Mouse (Mus musculus) gastrocnemius, postnatal 36 days (tissue): ENCODE measurements around the gene Magi2. TPM values are rescaled to one million over a fixed set of nuclear protein-coding genes. Genes with fewer than 3 reads are reported as not detected.

ENCODE experiments used
- DNase-seq, 2 experiments: peaks; one replicate each; pipeline ENCODE4 v3.0.0; 2022
- intact Hi-C: fragments of 180-260 bp; cut with DNase I; formaldehyde crosslinking; loops from one replicate; pipeline ENCODE4 v1.15.1; 2025
- total RNA-seq, 2 experiments: library from RNA; stranded (reverse); gene quantifications; 2 replicates each; pipeline ENCODE4 v1.2.3; 2021

Gene Magi2
- total RNA-seq, 2 experiments from 2014 or later: 0.57 to 1.3 TPM

GRCm38 (mm10) chr5:19908706-19909060, 681.8 kb downstream of the Magi2 start:
- DNase-seq: no peak
- intact Hi-C loops: no loop called here

DNA sequence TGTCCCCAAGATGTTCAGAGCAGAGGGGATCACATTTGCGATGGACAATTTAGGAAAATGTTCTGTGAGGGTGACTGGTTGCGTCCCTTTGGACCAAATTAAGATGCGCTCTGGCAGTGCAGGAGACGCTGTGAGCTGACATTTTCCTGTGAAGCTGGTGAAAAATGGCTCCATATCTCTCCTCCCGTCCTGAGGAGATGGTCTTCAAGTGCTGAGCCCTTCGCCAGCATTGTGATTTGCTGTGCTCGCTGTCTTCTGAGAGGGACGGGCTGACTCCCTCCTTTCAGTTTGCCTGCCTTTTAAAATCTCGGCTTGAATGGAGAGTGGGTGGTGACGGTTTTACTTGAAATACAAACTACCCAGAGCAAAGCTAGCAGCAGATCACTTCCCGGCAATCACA, 682.2 kb downstream of the Magi2 start:
- intact Hi-C loops: no loop called here
- DNase-seq: no peak

DNA sequence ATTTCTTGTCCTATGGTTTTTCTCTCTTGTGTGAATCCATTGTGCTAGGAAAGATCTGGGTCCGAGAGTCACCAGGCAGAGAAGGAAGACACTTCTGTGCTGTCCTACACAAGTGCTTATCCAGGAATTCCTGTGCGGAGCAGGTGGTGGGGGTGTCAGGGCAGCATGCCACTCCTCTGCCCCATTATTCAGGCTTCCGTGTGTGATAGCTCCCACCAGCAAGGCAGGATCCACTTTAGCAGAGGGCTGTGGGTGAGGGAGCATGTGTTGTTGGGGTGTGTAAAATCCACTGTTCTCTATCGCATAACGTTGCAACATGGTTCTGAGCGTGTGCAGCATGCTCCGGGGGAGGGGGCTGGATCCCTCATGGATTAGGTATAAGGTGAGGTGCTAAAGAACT, 682.8 kb downstream of the Magi2 start:
- intact Hi-C loops: no loop called here
- no peak for DNase-seq

DNA sequence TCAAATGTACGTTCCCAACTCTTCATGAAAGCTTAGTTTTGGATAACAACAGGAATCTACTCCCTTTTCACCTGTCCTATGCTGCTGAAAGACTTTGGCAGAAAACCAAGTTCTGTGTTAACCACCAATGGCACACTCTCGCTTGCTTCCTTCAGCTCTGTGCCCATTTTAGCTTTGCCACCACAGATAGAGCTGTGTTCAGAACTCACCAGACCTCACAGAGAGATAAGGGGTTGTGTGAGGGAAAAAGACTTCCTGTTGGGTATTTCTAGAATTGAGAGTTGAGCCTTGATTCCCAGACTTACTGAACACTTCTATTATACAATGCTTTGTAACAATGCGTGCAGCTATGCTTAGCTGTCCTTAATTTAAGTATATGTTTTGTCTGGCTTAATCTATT, 705.3 kb downstream of the Magi2 start:
- intact Hi-C loops: no loop called here
- DNase-seq: no peak

DNA sequence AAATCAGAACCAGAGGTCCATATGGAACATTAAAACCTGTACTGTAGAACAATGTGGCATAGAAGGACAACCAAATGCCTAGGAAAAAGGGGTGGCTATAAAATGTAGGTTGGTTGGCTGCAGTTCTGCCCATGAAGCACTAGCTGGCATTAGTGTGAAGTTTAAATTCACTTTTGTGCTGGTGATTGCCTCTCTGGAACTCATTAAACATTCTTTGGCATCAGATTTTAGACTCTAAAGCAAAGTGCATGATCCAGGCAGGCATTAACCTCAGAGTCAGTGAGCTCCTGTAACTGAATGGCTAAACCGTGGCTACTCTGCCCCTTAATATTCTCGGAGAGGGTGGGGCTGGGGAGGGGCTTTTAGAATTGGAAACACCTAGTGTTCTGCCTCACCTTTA, 706.4 kb downstream of the Magi2 start:
- DNase-seq: no peak
- intact Hi-C loops: no loop called here

- no peak for DNase-seq
Observed at GRCm38 (mm10) chr5:19951102-19951501, 724.3 kb downstream of the Magi2 start.

GRCm38 (mm10) chr5:19964113-19964512, 737.3 kb downstream of the Magi2 start:
- no peak for DNase-seq
- intact Hi-C loops: no loop called here

More at GRCm38 (mm10) chr5:19951102-19951501, 724.3 kb downstream of the Magi2 start:
- intact Hi-C loops: no loop called here

DNA sequence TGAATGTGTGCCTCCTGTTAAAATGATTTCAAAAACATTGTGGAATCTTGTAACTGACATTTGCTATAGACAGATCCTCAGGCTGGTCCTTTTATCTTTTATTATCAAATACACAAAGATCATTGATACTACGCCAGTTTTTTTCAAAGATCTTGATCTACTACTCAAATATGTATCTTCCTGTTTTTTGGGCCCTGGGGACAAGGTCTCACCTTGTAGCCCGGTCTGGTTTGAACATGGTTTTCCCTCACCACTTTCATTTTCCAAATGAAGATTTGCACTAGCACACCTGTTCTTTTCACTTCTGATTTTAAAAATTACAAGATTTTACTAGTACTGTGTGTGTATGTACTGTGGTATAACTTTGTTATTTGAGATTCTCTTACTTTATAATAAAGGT, 745.9 kb downstream of the Magi2 start:
- intact Hi-C loops: no loop called here
- DNase-seq: no peak

DNA sequence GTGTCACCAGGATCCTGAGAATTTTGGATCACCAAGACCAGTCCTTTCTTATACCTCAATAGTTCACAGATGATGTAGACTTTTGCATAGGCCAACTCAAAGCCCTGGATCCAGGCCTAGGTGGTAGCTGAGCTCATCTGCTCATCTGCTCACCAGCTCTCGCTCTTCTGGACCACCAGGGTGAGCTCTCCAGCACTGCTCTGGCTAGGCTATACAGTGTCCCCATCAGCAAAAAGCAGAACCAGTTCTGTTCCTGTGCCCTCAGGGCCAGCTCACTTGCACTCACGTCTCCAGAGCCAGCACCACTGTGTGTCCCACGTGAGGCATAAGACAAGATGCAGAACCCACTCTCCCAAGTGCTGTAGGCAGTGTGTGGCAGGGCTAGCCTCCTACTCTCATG, 747.0 kb downstream of the Magi2 start:
- DNase-seq: no peak
- intact Hi-C loops: no loop called here

DNA sequence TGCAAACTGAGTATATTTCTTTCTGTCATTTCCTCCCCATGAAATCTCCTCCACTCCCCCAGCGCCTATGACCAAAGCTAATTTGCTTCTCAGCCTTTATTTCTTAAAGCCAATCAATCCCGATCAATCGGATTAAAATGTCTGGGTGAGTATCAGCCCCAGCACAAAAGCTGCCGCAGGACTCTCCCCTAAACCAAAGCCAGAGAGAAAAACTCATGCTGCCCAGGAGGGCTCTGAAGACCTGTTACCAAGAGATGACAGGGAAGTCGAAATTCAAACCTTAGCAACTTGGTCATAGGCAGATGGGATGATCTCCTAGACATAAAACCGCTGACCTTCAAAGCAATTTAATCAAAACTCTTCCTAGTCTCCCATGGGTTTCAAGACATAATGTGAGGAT, 754.7 kb downstream of the Magi2 start:
- no peak for DNase-seq
- intact Hi-C loops: no loop called here

DNA sequence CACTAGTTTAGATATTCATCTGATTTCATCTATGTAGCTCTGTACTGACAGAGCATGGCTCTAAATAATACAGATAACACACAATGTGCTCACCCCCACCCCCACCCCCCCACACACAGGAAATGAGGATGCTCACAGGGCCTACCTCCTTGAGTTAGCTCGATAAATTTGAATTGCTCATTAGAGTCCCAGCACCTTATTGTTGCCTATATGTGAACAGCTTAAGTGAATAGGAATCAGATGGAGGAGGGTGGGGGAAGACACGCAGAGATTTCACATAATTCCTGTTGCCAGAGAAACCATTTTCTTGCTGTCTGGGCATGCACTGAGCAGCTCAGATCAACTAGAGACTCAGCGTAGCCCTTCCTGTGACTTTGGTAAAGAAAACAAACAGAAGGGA, 755.2 kb downstream of the Magi2 start:
- DNase-seq: no peak
- intact Hi-C loops: no loop called here

- intact Hi-C loops: no loop called here
- no peak for DNase-seq
Observed at GRCm38 (mm10) chr5:19999486-19999885, 772.6 kb downstream of the Magi2 start.

- no peak for DNase-seq
- intact Hi-C loops: no loop called here
Observed at GRCm38 (mm10) chr5:19999912-20000311, 773.1 kb downstream of the Magi2 start.

DNA sequence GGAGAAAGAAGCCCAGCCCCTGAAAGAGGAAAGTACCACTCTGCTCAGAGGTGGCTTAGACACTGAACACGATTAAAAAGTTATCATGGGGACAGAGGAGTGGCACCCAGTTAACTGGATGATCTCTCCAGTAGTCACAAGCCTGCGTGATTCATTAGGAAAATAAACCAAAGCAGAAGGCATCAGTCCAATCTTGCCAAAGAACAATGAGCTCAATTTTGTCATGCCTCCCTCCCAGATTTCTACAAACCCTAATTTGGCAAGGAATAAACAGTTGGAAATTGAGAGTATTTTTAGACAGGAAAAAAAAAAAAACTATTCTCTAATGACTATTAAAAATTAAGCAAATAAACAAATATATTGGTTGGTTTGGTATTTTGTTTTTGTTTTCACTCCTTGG, 779.8 kb downstream of the Magi2 start:
- intact Hi-C loops: no loop called here
- DNase-seq: no peak

DNA sequence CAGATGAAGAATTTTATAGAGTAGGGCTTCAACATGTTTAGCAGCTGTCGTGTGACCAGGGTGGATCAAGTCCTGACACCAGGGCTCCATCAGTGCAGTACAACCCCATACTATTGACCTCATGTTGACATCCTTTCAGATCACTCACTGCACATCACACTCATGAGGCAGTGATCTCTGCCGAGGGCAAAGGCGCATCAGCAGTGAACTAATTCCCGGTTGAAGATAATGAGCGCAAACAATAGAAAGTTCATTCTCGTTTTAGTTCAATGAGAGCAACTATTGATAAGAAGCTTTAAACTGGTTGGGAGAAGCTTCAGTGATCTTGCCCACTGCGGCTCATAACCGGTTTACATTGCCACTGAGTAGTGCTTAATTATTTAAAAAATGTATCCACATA, 780.4 kb downstream of the Magi2 start:
- no peak for DNase-seq
- intact Hi-C loops: no loop called here

GRCm38 (mm10) chr5:20010210-20010609, 783.4 kb downstream of the Magi2 start:
- no peak for DNase-seq
- intact Hi-C loops: no loop called here

DNA sequence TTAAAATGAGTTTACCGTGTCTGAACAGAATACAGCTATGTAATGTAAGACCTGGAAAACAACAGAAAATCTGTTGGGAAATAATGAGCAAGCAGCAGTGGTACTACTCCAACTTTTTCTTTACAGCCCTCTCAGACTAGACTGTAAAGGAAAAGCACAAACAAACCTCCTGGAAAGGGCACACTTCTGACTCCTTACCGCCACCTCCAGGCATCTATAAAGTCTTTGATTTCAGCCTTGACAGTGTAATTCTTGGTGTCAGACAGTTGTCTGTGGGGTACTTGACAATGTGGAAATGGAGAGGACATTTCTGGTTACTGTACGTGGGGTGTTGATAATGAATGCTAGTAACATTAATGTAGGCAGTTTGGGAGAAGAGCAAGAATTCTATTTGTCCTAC, 791.2 kb downstream of the Magi2 start:
- DNase-seq: no peak
- intact Hi-C loops: no loop called here

GRCm38 (mm10) chr5:20046649-20047048, 819.8 kb downstream of the Magi2 start:
- no peak for DNase-seq
- intact Hi-C loops: no loop called here

- no peak for DNase-seq
- intact Hi-C loops: no loop called here
Observed at GRCm38 (mm10) chr5:20048386-20048785, 821.5 kb downstream of the Magi2 start.

DNA sequence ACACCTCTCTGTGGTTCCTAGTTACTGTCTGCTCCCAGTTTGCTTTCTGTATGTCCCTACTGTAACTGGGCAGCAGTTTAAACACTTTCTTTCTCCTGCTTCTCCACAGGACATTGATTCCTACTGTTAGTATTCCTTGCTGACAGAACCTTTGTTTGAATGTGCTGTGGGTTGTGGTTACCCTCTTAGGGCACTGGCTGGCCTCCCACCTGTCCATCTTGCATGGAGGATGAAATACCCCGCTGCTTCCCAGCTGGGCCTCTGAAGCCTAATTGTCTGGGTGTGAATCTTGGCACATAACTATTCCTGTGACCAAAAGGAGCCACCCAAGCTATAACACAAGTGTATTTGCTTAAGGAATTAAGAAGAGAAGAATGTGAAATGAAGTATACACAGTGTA, 823.4 kb downstream of the Magi2 start:
- intact Hi-C loops: no loop called here
- no peak for DNase-seq

- intact Hi-C loops: no loop called here
- DNase-seq: no peak
Observed at GRCm38 (mm10) chr5:20055000-20055399, 828.2 kb downstream of the Magi2 start.

- intact Hi-C loops: no loop called here
- DNase-seq: no peak
Observed at GRCm38 (mm10) chr5:20056074-20056842, 829.4 kb downstream of the Magi2 start.

GRCm38 (mm10) chr5:20056856-20057255, 830.0 kb downstream of the Magi2 start:
- no peak for DNase-seq
- intact Hi-C loops: no loop called here
